Mouse (Mus musculus) activated CD4-positive, CD25-positive, alpha-beta regulatory T cell, adult 4 months (primary cell): Measurements from ENCODE around the gene Bach1. TPM values are rescaled to one million over a fixed set of nuclear protein-coding genes. Genes with fewer than 3 reads are reported as not detected.
"Not testable (repeated sequence)": the region's sequence is repeated elsewhere in the genome, so short reads cannot be mapped to it uniquely, and the experiment has no call there.

Experiments used
- ATAC-seq: one replicate; pipeline ENCODE4 v1.8.0; 2017
- polyA plus RNA-seq, 2 experiments: library from polyadenylated mRNA; unstranded; fragments of 100-300 nt; shearing (Covaris generic); gene quantifications; one replicate each; pipeline ENCODE4 v1.2.1; 2017

Bach1 gene
- polyA plus RNA-seq, 2 experiments from 2014 or later = 2.3 TPM

- no peak for ATAC-seq
Observed at GRCm38 (mm10) chr16:87681848-87682247, 16.9 kb upstream of the Bach1 start.

GRCm38 (mm10) chr16:87686458-87686857, 12.3 kb upstream of the Bach1 start:
- no peak for ATAC-seq

- ATAC-seq = no peak
Observed at GRCm38 (mm10) chr16:87687346-87687745, 11.4 kb upstream of the Bach1 start.

GRCm38 (mm10) chr16:87688328-87688727, 10.4 kb upstream of the Bach1 start:
- not testable (repeated sequence) for ATAC-seq

GRCm38 (mm10) chr16:87688823-87689222, 9.9 kb upstream of the Bach1 start:
- not testable (repeated sequence) for ATAC-seq

- no peak for ATAC-seq
Observed at GRCm38 (mm10) chr16:87689225-87689624, 9.5 kb upstream of the Bach1 start.

GRCm38 (mm10) chr16:87690506-87690905, 8.2 kb upstream of the Bach1 start:
- ATAC-seq = no peak

- ATAC-seq = no peak
Observed at GRCm38 (mm10) chr16:87691102-87691501, 7.6 kb upstream of the Bach1 start.

- ATAC-seq = no peak
Observed at GRCm38 (mm10) chr16:87692591-87692990, 6.2 kb upstream of the Bach1 start.

- ATAC-seq = no peak
Observed at GRCm38 (mm10) chr16:87697707-87698365, 909 bp upstream of the Bach1 start.

GRCm38 (mm10) chr16:87699306-87699692, 554 bp downstream of the Bach1 start:
- ATAC-seq = no peak

- peak; percentile 32 for ATAC-seq
Observed at GRCm38 (mm10) chr16:87699693-87700394, 1.1 kb downstream of the Bach1 start.

- no peak for ATAC-seq
Observed at GRCm38 (mm10) chr16:87700395-87700765, 1.6 kb downstream of the Bach1 start.

GRCm38 (mm10) chr16:87701891-87702290, 3.1 kb downstream of the Bach1 start:
- no peak for ATAC-seq

- ATAC-seq = no peak
Observed at GRCm38 (mm10) chr16:87702881-87703280, 4.1 kb downstream of the Bach1 start.

GRCm38 (mm10) chr16:87704225-87704624, 5.5 kb downstream of the Bach1 start:
- ATAC-seq = no peak

- ATAC-seq = no peak
Observed at GRCm38 (mm10) chr16:87705892-87706589, 7.3 kb downstream of the Bach1 start.

- ATAC-seq = no peak
Observed at GRCm38 (mm10) chr16:87707335-87707734, 8.6 kb downstream of the Bach1 start.

- no peak for ATAC-seq
Observed at GRCm38 (mm10) chr16:87708570-87708969, 9.8 kb downstream of the Bach1 start.

- peak; percentile 37 for ATAC-seq
Observed at GRCm38 (mm10) chr16:87709144-87709543, 10.4 kb downstream of the Bach1 start.

GRCm38 (mm10) chr16:87709971-87710370, 11.2 kb downstream of the Bach1 start:
- ATAC-seq = no peak

GRCm38 (mm10) chr16:87711961-87712360, 13.2 kb downstream of the Bach1 start:
- ATAC-seq = no peak

GRCm38 (mm10) chr16:87712986-87713693, 14.4 kb downstream of the Bach1 start:
- ATAC-seq = peak; percentile 90
